Mouse (Mus musculus) intestine, embryonic 16.5 days (tissue): Measurements from ENCODE around the gene Fry. TPM values are rescaled to one million over a fixed set of nuclear protein-coding genes. Genes with fewer than 3 reads are reported as not detected.

Experiments used
- ATAC-seq: fragments of 200-750 bp; cut with Nextera tagmentation; 2 replicates; pipeline ENCODE4 v1.8.0; 2017; ENCODE audit warnings: moderate TSS enrichment, moderate library complexity
- H3K27ac ChIP-seq: fragments of 300-500 bp; sonication (generic); 2 replicates; pipeline ENCODE4 v1.5.1; 2014; ENCODE audit warnings: mild to moderate bottlenecking, low read length
- H3K27me3 ChIP-seq: fragments of 300-500 bp; sonication (generic); replicated peaks from 2 replicates; pipeline ENCODE4 v1.6.1; 2014; ENCODE audit warnings: low read length, control low read depth, mixed read lengths; ENCODE audit not compliant: control insufficient read depth, insufficient read depth
- H3K36me3 ChIP-seq: fragments of 300-500 bp; sonication (generic); 2 replicates; pipeline ENCODE4 v1.6.1; 2014; ENCODE audit warnings: low read length, control low read depth; ENCODE audit not compliant: control insufficient read depth, insufficient read depth
- H3K4me1 ChIP-seq: fragments of 300-500 bp; sonication (generic); 2 replicates; pipeline ENCODE4 v1.6.1; 2014; ENCODE audit warnings: low read length, control low read depth, mixed read lengths; ENCODE audit not compliant: control insufficient read depth, insufficient read depth
- H3K4me2 ChIP-seq: fragments of 300-500 bp; sonication (generic); 2 replicates; pipeline ENCODE4 v1.6.1; 2014; ENCODE audit warnings: low read depth, low read length, control low read depth
- H3K4me3 ChIP-seq: fragments of 300-500 bp; sonication (generic); 2 replicates; pipeline ENCODE4 v1.5.1; 2014; ENCODE audit warnings: mild to moderate bottlenecking, low read length
- H3K9ac ChIP-seq: fragments of 300-500 bp; sonication (generic); 2 replicates; pipeline ENCODE4 v1.6.1; 2014; ENCODE audit warnings: low read depth, low read length
- H3K9me3 ChIP-seq: fragments of 300-500 bp; sonication (generic); 2 replicates; pipeline ENCODE4 v1.6.1; 2016; ENCODE audit warnings: low read length, control low read depth; ENCODE audit not compliant: control insufficient read depth
- WGBS: fragments of 180-500 bp; shearing (Covaris S2); extraction: QIAGEN DNeasy Blood & Tissue Kit; methylation state at CpG from one replicate; pipeline ENCODE4 v1.1.7; 2014; 5-methylcytosine and 5-hydroxymethylcytosine counted together
- polyA plus RNA-seq: library from polyadenylated mRNA; unstranded; fragments of >200 nt; fragmentation: Nextera tagmentation; extraction: Ambion mirVana; gene quantifications from 2 replicates; pipeline ENCODE4 v1.2.1, GENCODE M21; 2015

The Fry gene
- polyA plus RNA-seq, 1 experiment from 2014 or later: 6.1 TPM

GRCm38 (mm10) chr5:150295096-150295495 lies 176.7 kb downstream of the Fry start:
- 46% methylated on average over 11 of the region's 11 CpGs for WGBS
- Histone ChIP-seq H3K27ac (peak overlapping the region; percentile 59; the same call in 1 of the 2 replicates), H3K27me3 (no peaks in the 10 kb centered on the region), H3K9ac (no peak overlapping the region), H3K9me3 (no peaks in the 10 kb centered on the region), H3K36me3 (no peaks in the 10 kb centered on the region), H3K4me2 (no peak overlapping the region), H3K4me3 (no peak overlapping the region), H3K4me1 (peaks cover 8% of the 10 kb centered on the region; the same call in 1 of the 2 replicates)
- ATAC-seq: 0 out of 2 replicates have a peak, but pooled peaks have one; percentile 42

DNA sequence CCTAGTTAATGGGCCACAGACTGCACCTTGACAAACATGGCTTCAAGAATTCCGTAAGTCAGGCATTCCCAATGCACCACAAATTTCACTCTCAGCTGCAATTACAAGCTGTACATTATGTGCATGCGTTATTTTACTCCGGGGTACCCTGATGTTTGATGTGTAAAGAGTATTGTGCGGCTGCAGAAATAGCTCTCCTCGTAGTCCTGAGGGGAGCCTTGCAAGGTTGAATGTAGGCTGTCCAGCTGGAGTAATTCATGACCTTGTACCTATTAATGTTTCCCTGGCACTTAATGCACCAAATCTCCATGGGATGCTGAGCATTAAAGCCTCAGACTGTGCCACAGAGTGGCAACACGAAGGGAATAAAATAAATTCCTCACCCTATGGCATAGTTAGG lies 180.5 kb downstream of the Fry start:
- Histone ChIP-seq H3K27ac (no peak overlapping the region), H3K9me3 (no peaks in the 10 kb centered on the region), H3K27me3 (no peaks in the 10 kb centered on the region), H3K4me3 (no peak overlapping the region), H3K4me1 (peaks cover 8% of the 10 kb centered on the region; the same call in 1 of the 2 replicates), H3K36me3 (no peaks in the 10 kb centered on the region), H3K4me2 (no peak overlapping the region), H3K9ac (no peak overlapping the region)
- WGBS: 81% methylated on average over 6 of the region's 6 CpGs
- no peak for ATAC-seq

- WGBS: 92% methylated on average over 2 of the region's 2 CpGs
- Histone ChIP-seq H3K9me3 (no peaks in the 10 kb centered on the region), H3K27me3 (no peaks in the 10 kb centered on the region), H3K4me3 (no peak overlapping the region), H3K27ac (no peak overlapping the region), H3K4me2 (no peak overlapping the region), H3K36me3 (no peaks in the 10 kb centered on the region), H3K9ac (no peak overlapping the region), H3K4me1 (0 out of 2 replicates have a peak, but pooled peaks cover 5% of the 10 kb centered on the region)
- ATAC-seq: no peak
Measured at GRCm38 (mm10) chr5:150302123-150302522, 183.7 kb downstream of the Fry start.

GRCm38 (mm10) chr5:150302996-150303395 lies 184.6 kb downstream of the Fry start:
- 57% methylated on average over 5 of the region's 5 CpGs for whole genome bisulfite sequencing
- Histone ChIP-seq H3K27me3 (no peaks in the 10 kb centered on the region), H3K27ac (no peak overlapping the region), H3K36me3 (no peaks in the 10 kb centered on the region), H3K9ac (no peak overlapping the region), H3K4me1 (0 out of 2 replicates have a peak, but pooled peaks cover 5% of the 10 kb centered on the region), H3K4me2 (no peak overlapping the region), H3K9me3 (no peaks in the 10 kb centered on the region), H3K4me3 (no peak overlapping the region)
- ATAC-seq: no peak

DNA sequence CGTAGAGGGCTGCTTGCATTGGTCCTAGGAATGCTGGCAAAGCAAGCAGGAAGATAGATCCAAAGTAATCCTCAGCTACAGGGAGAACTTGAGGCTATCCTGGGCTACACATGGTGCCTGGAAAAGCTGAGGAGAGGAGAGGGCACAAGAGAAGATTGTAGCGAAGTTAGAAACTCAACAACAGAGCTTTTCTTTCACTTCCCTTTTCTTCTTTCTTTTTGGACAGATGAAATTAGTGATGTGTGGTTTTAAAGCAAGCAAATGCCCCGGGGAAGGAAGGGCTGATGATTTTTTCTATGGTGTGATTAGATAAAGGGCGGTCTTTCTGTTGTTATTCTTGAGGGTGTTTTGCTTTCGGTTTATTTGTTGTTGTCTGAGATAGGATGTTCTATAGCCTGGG lies 188.1 kb downstream of the Fry start:
- Histone ChIP-seq H3K9ac (no peak overlapping the region), H3K4me3 (no peak overlapping the region), H3K4me2 (no peak overlapping the region), H3K27ac (no peak overlapping the region), H3K36me3 (no peaks in the 10 kb centered on the region), H3K4me1 (no peaks in the 10 kb centered on the region), H3K9me3 (no peaks in the 10 kb centered on the region), H3K27me3 (no peaks in the 10 kb centered on the region)
- WGBS: 89% methylated on average over 5 of the region's 5 CpGs
- ATAC-seq: no peak

DNA sequence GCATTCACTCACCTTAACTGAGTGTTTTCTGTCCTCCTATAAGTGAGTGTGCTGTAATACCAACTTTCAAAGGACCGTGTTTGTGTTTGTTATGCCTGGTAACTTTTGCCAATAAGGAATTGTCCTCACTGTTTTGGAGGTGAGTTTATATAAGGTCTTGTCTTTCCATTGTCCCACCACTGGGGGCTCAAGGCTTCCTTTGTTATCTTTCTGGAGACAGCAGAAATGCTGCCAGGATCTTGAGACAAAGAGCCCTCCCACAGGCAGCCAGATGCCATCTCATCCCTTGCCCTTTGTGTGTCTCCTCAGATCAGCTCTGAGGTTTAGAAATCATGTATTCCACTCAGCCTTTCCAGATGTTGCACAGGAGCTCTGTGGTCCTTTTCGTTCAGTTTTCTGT lies 194.8 kb downstream of the Fry start:
- Histone ChIP-seq H3K4me3 (no peak overlapping the region), H3K27ac (no peak overlapping the region), H3K4me1 (no peaks in the 10 kb centered on the region), H3K27me3 (no peaks in the 10 kb centered on the region), H3K4me2 (no peak overlapping the region), H3K36me3 (no peaks in the 10 kb centered on the region), H3K9ac (no peak overlapping the region), H3K9me3 (no peaks in the 10 kb centered on the region)
- ATAC-seq: no peak
- WGBS: 59% methylated on average over 2 of the region's 2 CpGs

DNA sequence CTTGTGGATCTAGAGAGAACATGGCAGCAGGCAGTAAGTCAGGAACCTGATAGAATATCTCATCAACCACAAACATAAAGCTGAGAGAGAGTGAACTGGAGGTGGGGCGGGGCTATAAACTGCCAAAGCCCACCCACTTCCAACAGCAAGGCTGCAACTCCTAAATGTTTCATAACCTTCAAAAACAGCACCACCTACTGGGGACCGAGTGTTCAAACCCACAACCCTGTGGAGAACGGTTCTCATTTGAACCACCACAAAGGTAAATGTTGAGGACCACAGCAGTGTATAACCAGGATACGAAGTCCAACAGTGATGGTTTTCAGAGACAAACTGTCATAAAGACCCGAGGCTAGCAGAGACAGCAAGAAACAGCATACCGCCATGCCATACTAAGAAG lies 196.1 kb downstream of the Fry start:
- Histone ChIP-seq H3K4me1 (no peaks in the 10 kb centered on the region), H3K4me2 (no peak overlapping the region), H3K4me3 (no peak overlapping the region), H3K36me3 (no peaks in the 10 kb centered on the region), H3K27me3 (no peaks in the 10 kb centered on the region), H3K9ac (no peak overlapping the region), H3K9me3 (no peaks in the 10 kb centered on the region), H3K27ac (no peak overlapping the region)
- ATAC-seq: no peak
- WGBS: 96% methylated on average over 6 of the region's 6 CpGs

DNA sequence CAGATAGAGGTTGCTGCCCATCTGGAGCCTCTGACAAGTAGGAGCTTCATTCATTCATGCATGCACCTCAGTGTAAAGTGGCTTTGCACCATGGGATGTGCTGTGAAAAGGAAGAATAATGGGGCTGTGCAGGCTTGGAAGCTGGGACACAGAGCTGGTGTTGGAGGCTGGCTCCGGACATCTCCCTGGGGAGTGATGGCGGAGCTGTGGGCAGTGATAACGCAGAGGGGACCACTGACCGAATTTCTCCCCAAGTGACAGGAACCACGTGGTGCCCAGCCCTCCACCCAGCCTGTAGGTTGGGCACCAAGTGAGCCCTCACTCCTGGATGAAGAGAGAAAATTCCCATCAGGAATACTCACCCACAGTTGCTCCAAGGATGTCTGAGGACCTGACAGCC lies 207.0 kb downstream of the Fry start:
- no peak overlapping the region for H3K9ac ChIP-seq
- no peak overlapping the region for H3K4me3 ChIP-seq
- H3K4me1 ChIP-seq: no peaks in the 10 kb centered on the region
- no peak overlapping the region for H3K4me2 ChIP-seq
- H3K27ac ChIP-seq: no peak overlapping the region
- H3K36me3 ChIP-seq: no peaks in the 10 kb centered on the region
- H3K27me3 ChIP-seq: no peaks in the 10 kb centered on the region
- WGBS: 61% methylated on average over 5 of the region's 5 CpGs
- no peaks in the 10 kb centered on the region for H3K9me3 ChIP-seq
- no peak for ATAC-seq

DNA sequence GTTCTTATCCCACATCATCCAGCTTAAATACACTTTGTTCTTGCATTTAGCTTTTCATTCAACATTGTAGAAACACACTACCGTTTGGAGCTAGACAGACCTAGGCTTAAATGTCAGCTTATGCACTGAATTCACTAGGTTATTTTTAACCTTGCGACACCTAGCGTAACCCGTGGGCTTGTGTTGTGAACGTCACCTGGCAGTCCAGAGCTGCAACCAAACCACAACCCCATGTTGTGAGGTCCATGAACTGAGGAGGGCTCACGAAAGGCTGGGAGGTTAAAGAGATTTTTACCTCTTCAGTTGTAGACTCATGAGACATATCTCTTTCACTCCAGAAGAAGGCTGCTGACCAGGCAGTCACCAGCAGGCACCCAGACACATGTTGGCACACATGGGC lies 210.2 kb downstream of the Fry start:
- no peaks in the 10 kb centered on the region for H3K27me3 ChIP-seq
- no peak overlapping the region for H3K4me2 ChIP-seq
- no peak overlapping the region for H3K27ac ChIP-seq
- H3K36me3 ChIP-seq: no peaks in the 10 kb centered on the region
- H3K9me3 ChIP-seq: no peaks in the 10 kb centered on the region
- H3K9ac ChIP-seq: no peak overlapping the region
- peaks cover 3% of the 10 kb centered on the region; the same call in 1 of the 2 replicates for H3K4me1 ChIP-seq
- 93% methylated on average over 6 of the region's 6 CpGs for WGBS
- ATAC-seq: no peak
- H3K4me3 ChIP-seq: no peak overlapping the region

- H3K27ac ChIP-seq: no peak overlapping the region
- WGBS: 57% methylated on average over 2 of the region's 2 CpGs
- no peak for ATAC-seq
- H3K4me3 ChIP-seq: no peak overlapping the region
- H3K9me3 ChIP-seq: no peaks in the 10 kb centered on the region
- H3K4me2 ChIP-seq: no peak overlapping the region
- no peaks in the 10 kb centered on the region for H3K27me3 ChIP-seq
- H3K9ac ChIP-seq: no peak overlapping the region
- H3K36me3 ChIP-seq: no peaks in the 10 kb centered on the region
- H3K4me1 ChIP-seq: peaks cover 3% of the 10 kb centered on the region; the same call in 1 of the 2 replicates
Measured at GRCm38 (mm10) chr5:150331821-150332220, 213.4 kb downstream of the Fry start.
